Mouse (Mus musculus) 3134 (cell line): ENCODE measurements around the gene Syn3.
A peak's percentile ranks its signal among the peaks of the same experiment; 100 is the strongest.

Experiments
- DNase-seq: peaks from one replicate; pipeline ENCODE4 v3.0.0-alpha.2; 2011; ENCODE audit warnings: low spot score; ENCODE audit not compliant: insufficient read length; ENCODE audit errors: extremely low read depth

Syn3 gene

DNA sequence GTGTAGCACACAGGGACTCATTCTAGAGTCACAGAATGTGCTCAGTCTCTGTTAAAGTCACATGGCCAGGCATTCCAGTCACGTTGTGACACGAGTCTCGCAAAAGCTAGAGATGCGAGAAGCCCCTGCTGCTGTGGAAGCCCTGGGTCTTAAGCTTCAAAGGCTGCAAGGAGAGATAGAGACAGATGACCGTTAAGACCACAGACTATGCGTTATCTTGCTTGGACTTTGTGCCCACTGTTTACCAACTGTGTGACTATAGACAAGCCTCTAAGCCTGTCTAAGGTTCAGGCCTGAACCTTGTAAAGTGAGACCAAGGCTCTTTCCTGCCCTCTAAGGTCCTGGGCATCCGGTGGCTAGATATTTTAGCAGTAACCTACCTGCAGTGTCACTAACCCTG is 156.0 kb downstream of the Syn3 start:
- DNase-seq, result no peak

DNA sequence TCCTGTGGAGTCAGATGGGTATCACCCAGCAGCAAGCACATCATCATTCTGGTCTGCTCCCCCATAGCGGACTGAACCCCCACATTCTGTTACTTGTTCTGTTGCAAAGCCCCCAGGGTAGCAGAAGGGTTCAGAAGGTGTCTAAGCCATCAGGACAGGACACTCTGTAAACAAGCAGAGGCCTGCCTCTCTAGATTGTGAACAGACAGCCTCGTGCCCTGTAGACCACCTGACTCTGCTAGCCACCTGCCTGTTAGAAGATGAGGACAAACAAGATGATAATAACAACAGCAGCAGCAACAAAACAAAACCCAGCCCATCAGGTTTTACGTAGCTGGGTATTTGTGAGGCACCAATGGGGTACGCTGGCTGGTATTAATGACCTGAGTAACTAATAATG is 156.5 kb downstream of the Syn3 start:
- DNase-seq, result no peak

DNA sequence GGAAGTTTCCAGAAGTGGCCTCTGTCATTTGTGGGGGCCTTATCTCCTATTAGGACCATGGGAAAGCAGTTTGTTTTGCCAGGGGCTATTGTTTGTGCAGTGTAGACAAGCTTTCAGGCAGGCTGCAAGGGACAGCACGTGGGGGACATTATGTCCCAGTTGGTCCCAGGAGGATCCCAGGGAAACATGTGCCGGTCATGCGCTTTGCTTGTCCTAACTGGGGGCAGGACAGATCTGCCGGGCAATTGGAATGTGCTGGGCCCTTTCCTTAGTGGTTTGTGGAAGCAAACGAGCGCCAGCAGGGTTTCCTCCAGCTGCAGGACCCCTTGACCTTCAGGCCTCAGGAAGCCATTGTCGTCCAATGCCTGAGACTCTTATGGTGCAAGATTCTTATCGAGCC is 157.1 kb downstream of the Syn3 start:
- DNase-seq, result no peak

DNA sequence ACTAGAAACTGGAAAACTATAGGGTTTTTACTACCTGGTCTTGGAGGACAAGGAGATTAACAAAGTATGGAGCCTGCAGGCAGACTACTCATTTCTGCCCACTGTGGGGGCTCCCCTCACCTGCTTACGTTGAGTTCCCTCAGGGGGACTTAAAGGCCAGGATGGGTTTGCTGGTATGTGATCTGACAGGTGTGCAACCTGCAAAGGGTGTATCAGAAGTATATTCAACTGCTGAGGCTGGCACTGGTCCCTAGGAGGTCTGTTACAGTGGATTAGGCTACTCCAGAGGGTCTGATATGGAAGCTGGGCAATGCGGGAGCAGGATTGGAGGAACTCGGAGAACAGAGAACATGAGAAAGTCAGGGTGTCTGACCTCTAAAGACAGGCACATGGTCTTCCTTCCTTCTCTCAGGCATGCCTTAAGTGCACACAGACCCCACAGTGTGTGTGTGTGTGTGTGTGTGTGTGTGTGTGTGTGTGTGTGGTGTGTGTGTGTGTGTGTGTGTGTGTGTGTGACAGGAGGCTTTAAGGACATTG is 157.6 kb downstream of the Syn3 start:
- no peak for DNase-seq

DNA sequence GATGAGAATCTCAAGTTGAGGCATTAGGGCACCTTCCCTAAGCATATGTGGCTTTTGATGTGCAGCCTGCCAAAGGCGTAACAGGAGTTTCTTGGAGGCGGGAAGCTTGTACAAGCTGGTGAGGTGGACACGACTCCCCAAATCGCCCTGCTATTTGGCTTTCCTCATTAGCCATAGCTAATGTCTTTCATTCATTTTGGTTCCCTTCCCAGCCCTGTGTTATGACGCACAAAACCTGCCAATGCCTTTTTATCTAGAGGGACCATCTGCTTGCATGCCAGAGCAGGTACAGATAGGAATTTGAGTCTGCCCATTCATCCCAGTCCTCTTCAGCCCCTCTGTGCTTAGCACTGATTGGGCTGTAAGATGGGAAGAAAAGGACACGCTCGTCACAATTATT is 158.3 kb downstream of the Syn3 start:
- DNase-seq, result no peak

DNA sequence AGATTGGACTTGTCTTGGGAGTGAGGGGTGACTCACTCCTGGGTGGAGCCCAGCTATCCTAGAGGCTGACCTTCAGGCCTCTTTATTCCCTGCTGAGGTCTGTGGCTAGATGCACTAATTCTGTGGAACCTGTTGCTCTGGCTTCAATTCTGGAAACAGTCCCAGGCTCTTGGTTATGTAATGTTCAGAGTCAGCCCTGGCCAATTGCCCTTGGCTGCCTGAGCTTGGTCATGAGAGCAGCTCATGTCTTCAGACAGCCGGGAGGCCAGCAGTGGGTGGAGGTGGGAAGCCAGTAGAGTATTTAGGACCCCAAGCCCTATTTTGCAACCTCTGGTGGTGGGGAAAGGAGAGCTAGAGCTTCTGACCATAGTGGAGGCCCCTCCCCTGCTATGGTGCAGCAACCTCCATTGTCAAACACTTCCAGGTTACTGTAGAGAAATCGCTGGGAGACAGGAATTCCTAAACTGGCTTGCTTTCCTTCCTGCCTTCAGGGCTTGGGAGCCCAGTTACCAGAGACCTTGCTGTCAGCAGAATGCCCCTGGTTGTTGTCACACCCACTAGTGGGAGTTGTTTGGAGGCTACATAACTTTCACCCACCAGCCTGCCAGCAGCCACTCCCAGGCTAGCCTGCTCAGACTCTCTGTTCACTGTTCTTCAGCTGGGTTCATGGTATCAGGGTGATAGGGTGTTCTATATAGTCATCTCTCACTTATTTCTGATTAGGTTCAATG is 158.9 kb downstream of the Syn3 start:
- peak; percentile 85 for DNase-seq

DNA sequence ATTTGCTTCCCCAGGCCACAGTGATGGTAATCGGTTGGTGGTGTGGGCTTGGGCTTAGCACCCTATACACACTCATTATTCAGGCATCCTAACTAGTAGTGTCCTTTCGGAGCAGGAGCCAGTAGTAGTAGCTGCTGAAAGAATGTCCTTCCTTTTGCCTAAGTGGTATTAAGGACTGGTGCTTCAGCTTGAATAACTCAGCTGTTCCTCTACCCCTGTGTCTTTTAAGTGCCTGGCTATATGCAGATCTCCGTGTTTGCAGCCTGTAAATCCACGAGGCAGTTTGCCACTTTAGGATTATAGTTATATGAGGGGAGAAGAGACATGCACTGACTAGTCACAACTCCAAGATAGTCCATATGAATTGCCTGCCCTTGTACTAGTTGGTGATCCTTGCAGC is 159.6 kb downstream of the Syn3 start:
- DNase-seq, result no peak

DNA sequence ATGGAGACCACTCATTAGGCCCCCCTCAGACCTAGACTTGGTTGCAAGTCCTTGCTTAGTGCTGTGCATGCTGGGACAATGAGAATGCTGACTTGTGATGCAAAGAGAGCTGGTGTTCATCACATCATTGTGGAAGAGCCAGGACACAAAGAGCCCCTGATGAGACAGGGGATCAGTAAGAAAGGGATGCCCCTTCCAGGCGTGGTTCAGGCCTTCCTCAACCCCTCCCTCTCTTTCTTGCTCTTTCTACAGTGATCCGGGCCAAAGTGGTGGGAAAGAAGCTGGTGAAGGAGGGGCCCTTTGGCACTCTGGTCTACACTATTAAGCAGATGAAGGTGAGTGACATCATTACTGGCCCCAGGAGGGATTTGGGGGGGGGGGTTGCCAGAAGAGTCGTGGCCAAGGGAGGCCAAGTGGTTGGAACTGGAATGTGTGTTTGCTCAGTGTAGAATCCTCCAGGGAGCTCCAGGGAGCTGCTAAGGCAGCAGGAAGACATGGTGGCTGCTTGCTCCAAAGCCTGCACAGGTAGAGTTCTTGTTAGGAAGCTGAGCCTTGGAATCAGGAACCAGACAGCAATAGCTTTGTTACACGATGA is 160.5 kb downstream of the Syn3 start:
- peak; percentile 46 for DNase-seq

DNA sequence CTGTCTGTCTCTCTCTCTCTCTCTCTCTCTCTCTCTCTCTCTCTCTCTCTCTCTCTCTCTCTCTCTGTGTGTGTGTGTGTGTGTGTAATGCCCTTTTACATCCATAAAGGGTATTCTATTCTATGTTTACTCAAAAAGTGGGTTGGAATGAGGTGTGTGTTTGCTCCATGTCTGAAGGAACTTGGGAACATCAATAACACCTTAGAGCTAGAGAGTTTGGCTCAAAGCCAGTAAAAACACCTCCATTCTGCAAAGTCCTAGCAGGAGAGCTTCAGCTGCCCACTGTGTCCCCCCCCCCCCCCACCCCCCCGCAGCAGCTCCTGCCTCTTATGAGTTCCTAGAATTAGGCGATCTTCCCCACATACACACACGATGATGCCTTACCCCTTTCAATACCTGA is 161.5 kb downstream of the Syn3 start:
- DNase-seq, result no peak

DNA sequence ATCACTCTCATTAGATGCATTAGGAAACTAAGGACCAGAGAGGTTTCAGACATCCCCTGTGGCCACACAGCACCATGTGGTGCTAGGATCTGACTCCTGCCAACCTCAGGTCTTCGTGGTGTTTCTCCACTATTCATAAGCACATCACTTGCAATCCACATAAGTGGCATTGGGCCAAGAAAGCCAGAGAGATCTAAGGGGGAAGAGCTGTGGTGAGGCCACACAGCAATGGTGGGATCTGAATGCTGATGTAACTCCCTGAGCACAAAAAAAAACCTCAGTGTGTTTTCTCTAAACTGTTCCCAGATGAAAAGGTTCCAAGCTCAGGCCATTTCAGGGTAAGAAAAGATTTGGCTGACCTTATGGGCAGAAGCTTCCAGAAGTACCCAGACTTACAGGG is 162.2 kb downstream of the Syn3 start:
- no peak for DNase-seq

DNA sequence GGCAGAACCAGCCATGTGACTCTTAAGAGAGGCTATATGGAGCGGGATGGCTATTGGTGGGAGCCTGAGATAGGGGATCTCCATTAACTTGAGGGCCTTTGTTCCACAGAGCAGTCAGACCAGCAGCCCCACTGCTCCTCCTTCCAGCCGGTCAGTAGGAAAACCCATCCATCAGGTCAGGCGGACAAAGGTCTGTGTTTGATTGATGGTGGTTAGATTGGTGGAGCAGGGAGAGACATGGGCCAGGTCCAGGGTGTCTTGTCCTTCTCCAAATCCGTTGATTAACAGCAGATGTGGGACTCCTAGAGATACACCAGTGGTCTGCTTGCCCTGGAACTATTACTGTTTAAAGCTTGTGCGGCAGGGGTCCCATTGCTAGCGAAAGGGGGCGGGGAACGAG is 164.1 kb downstream of the Syn3 start:
- DNase-seq, result no peak

DNA sequence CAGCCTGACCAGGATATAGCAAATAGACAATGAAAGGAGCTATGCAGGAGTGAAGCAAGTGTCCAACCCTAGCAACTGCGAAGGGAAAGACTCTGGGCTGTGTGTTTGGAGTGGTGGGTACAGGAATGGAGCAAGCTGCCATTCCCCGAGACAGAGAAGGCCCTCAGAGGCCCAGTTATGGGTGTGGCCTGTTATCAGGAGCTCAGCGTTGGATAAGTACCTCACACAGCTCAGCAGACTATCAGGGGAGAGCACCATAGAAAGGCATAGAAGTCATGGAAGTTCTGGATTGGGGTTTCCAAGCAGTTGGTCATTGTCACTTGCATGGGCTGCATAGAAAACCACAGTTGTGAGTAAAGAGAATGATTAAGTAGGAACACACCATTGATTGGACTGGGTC is 165.8 kb downstream of the Syn3 start:
- DNase-seq, result no peak

DNA sequence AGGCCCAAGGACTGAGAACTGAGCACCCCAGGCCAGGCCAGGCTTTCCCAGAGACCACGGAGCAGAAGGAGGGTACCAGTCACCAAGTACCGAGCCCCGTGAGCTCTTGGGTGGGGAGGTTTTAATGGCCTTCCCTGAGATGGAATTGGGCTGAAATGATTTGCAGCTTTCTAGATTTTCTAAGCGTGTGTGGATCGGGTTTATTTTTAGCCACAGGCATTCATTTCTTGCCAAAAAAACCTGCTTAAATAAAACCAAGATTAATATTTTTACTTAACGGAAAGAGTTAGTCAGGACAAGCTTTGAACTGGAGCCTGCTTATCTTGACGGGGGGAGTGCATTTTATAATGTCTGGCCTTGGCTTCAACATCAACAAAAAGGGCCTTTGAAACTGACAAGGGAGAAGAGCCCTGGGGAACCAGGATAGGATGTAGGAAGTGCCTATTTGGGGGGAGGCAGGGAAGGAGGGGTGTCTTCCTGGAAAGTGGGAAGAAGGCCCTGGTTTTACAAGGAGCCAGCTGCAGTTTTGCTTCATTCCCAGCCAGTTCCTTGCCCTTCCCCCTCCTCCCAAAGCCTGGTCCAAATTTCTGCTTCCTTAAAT is 166.9 kb downstream of the Syn3 start:
- DNase-seq, result no peak

DNA sequence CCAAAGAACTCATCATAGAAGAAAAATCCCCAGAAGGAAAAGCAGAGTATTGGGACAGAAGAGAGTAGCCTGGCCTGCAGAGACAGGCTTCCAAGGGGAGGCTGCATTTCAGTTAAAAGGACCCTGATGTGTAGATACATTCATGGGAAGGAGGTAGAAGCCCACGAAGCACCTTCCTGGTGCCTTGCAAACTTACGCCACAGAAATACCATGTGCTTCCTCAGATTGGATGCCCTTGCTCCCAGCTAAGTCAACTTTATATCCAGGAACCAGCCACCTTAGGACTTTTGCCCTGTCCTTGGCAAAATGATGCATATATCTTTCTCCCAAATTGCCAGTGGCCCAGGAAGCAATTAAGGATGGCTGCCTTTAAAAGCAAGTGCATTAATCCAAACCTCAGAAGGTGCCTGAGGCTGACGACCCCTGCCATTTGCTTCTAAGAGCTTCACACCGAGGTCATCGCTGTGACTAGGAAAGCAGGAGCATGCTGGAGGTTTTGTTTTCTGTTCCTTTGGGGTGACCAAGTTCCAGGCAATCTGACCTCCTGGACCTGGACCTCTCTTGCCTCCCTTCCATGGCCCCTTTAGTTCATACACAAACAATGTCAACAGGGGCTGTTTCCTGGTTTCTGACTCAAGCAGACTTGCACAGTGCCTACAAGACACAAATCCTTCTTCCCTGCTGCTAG is 167.6 kb downstream of the Syn3 start:
- no peak for DNase-seq

DNA sequence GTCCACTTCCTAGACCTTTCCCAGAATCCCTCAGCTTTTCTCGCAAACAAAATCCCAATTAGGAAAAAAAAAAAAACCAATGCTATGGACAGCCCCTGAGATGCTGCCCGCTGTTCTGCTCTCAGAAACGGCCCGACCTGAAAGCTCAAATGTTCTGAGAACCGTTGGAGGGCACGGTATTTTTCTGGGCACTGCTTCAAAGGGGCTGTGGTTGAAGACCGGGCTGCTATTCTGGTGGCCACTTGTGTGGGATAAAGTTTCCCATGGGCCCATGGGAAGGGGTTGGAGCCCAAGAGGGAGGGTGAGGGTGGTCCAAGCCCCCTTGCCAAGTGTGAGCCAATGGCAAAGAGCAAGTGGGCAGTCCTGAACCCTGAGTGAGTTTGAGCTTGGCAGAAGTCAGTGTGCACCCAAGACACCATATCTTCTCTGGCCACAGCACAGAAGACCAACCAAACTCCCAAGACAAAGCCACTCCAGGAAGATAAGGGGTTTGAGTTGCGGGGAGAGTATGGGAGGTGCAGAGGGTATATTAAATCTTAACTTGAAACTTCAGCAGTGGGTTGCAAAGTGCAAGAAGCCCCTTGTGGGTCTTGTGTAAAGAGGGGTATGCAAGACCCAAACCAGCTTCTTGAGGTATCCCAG is 169.3 kb downstream of the Syn3 start:
- no peak for DNase-seq

DNA sequence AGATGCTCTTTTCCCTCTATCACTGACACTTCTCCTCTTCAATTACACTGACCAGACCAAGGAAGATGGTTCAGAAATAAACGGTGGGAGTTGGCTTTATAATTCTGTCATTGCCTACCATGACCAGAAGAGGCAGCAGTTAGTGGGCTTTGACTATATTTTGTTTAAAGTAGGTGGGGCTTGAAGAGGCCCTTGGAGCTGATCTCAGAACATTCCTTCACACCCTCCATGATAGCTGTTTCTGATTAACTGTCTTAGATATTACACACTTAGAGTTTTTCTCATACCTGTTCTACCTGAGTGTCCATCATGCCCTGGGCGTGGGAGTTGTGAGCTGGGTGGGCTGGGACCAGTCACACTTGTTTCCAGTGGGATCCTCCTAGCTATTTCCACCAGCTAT is 170.0 kb downstream of the Syn3 start:
- DNase-seq, result no peak

DNA sequence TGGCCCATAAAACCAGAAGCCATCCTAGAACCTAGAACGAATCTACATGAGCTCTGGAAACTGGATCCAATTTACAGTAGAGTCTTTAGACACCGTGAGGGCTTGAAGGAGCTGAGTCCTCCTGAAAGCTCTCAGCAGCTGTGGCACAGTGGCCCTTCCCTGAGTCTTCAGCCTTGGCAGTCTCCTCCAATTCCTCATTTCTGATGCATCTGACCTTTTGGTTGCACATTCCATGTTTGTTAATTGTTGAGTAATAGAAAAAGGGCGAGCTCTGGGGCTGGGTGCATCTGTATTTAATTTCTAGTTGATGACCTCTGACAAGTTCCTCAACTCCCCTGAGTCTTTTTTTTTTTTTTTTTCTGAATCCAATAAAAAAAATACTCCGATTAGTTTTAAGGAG is 170.6 kb downstream of the Syn3 start:
- no peak for DNase-seq

DNA sequence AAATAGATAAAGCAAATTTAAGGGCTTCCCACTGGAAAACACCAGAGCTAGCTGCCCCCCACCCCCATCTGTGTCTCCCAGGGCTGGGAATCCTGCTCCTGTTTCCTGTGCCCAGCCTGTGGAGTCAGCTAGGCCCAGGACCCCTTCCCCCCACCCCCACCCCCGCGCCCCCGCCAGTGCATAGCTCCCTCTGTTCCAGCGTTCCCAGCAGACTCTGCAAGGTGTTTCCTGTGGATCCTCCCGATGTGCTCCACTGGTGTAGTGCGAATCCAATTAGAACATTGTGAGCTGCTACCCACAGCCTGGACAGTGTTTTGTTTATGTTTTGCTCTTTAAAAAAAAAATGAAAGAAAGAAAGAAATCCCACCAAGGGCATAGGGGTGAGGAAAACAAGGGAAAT is 173.4 kb downstream of the Syn3 start:
- no peak for DNase-seq

DNA sequence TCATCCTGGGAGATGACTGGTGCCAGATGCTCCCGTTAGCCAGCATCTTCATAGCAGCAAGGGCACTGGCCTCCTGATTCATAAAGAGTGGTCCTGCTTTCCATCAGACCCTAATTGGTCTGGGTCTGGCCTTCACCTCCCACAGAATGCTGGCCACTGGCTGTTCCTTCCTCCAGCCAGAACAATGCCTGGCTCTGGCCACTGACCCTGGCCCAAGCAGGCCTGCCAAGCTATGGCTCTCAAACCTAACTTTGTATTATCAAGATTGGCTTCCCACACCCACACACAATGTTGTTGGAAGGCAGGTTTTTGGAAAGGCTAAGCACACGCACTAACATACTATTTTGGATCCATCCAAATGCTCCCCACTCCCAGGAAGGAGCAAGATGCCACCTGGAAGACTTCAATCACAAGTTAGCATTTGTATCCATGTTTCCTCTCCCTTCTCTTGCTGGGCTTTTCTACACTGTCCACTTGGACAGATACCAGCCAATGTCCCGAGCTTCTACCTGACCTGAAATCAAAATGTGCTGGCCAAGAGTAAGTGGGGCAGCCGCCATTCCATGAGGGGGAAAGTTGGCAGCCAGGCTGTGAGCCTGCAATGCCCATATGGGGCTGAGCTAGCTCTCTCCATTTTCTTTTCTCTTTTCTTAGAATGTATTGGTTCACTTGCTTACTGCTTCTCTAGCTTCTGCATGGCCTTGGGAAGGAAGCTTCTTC is 175.3 kb downstream of the Syn3 start:
- no peak for DNase-seq

DNA sequence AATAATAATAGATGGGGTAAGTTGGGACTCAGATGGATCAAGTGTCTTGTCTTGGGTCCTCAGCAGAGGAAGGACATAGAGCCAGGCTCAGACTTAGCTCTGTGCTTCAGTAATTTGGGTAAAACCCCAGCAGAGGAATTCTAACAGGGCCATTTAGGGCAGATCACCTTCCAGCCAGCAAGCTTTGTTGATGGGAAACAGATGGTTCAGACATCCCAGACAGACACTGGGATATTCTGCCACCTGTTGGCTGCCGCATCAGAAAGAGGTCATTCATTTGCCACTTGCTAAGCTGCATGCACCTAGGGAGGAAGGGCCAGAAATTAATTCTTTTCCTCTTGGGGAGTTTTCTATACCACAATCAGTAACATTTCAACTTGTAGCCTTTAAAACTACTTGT is 176.7 kb downstream of the Syn3 start:
- DNase-seq, result no peak
